Mouse (Mus musculus) cerebellum, adult 11-12 months (tissue): ENCODE measurements around the gene Ly6g5b.

Experiments used
- DNase-seq: peaks from one replicate; pipeline ENCODE4 v3.0.0; 2022

The Ly6g5b gene

DNA sequence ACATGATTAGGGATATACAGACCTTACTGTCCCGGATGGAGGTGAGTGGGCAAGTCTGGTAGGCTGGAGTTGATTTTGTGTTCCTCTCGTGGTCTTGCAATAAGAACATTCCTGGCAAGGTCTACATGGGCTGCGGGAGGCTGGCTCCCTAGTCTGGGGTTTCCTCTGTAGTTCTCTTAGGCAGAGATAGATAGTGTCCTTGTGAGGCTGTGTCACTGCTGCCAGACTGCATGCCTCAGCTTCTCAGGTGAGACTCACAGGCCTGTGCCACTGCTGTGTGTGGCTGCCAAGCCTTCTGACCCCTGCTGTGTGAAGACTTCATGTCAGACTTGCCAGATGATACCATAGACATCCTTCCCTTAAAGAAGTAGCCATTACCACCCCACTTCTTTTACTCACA is 24.0 kb upstream of the Ly6g5b start:
- no peak for DNase-seq

DNA sequence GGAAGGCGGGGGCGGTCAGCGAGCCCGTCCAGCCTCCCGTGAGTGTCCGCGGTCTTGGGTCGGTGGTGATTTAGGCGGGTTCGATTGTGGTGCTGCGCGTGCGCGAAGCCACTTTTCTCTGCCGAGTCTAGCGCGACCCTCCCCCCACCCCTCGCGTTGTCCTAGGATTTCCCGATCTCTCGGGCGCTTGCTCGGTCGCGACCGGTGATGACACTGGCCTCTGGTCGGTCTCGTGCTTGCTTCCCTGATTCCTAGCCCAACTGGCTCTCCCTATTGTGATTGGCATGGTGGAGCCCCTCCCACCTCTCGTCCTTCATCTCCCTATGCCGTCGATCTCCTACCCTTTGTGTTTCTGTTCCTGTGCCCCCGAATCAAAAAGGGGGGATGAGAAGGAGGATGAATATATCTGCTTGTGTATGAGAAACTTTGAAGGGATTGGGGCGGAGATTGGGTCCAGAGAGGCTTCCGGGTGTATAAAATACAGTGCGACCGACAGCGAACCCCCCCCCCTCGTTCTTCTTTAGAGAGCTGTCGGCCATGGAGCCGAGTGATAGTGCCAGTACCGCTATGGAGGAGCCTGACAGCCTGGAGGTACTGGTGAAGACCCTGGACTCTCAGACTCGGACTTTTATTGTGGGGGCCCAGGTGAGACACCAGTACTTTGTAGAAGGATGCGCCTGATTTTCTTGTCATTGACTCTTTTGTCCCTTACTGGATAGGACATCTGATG is 20.5 kb upstream of the Ly6g5b start:
- DNase-seq: no peak

DNA sequence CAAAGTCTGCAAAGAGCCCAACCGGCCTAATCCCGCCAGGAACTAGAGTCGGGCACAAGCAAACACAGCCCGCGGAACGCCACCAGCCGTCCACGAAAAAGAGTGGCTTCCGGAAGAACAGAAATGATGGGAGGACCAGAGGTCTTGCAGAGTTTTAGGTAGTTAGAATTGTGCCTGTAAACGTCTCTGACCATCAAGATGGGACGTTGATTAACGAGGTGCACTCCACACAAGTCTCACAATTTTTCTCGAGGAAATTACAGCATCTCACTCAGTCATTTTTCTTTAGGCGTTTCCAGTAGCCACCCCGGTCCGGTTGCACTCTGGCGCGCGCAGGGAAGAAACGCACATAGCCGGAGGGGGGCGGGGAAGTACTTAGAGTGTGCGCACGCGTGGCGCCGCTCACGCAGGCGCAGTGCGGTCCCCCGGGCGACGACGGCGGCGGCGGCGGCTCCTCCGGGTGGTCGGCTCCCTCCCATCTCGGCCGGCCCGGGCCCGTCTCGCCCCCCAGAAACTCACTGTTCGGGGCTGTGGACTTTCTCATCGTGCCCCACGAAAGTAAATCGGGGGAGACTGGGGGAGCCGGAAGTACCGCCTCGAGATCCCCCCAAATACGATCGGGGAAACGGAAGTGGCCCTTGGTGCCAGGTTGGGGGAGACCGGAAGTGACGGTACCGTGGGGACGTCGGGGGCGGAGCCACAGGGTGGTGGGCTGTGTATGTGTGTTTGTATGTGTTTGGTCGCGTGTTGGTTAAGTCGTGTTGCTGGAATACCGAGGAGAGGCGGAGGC is 19.8 kb upstream of the Ly6g5b start, which contains the start of gene Bag6:
Bag6 (plus strand) TSS at position 378 of the 790 bp plus-strand sequence.
- peak; percentile 94 for DNase-seq

DNA sequence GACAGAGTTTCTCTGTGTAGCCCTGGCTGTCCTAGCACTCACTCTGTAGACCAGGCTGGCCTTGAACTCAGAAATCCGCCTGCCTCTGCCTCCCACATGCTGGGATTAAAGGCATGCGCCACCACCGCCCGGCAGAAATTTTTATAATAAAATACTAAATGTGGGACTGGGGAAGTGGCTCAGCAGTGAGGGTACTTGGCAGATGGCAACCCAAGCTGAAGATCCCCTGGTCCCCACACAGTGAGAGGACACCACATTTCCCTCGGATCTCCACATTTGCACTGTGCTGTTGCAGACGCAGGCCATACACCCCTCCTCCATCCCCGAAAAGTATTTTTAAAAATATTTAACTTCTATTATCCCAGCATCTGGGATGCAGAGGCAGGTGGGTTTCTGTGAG is 18.3 kb upstream of the Ly6g5b start:
- DNase-seq: peak; percentile 54

DNA sequence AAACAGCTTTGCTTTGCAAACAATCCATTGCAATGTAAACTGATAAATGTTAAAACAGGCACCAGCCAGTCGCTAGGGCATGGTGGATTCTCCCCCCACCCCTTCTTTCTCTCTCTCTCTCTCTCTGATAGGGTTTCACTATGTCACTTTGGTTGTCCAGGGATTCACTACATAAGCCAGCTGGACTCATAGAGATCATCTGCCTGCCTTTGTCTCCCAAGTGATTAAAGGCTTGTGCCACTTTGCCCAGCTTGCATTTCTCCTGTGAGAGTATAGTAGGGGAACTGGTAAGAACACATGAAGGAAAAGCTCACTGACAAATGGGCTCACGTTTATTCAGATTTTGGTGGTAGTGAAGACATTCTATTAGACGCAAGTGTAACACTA is 16.9 kb upstream of the Ly6g5b start:
- no peak for DNase-seq

DNA sequence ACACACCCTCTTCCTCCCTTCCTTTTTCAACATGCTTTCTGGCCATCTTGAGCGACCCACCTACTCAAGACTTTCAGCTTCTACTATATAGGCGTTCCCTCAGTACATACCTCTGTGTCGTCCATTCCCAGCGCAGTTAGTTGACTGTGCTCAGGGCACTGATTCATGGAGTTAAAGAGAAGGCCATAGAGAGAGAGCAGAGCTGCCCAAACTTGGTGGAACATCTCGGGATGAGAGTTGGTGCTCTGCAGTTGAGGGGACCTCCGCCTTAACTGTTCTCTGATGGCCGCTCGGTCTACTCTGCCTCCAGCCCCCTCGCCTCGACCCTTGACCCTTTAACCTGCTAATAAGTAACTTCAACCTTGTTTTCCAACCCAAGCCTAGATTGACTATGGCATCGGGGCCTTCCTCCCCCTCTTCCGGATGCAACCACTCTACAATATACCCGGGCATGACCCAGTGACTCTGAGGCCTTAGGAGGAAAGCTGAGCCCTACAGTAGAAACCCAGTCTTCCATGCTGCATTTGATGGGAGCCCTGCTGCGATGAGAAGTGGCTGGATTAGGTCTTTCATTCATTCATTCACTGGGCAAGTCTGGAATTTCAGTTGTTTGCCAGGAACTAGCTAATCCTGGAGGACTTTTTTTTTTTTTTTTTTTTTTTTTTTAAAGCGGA is 16.4 kb upstream of the Ly6g5b start, which contains the start of gene Apom:
Apom (minus strand) TSS at position 551 of the 674 bp plus-strand sequence.
- no peak for DNase-seq

DNA sequence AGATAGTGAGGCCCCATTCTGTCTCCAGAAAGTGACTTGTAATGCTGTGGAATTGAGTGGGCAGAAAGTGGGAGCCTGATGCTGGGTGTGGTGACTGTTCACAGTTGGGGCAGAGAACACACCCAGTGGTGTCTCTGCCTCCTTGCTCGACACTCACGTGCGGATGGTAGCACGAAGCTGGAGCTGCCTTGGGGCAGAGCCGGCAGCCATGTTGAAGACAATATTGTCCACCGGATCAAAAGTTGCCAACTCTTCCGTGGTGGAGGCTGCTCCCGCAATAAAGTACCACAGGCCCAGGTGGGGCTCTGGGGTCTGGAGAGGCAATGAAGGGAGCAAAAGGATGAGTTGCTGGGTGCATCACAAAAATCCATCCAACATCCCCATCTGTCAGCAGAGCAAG is 15.8 kb upstream of the Ly6g5b start:
- no peak for DNase-seq

DNA sequence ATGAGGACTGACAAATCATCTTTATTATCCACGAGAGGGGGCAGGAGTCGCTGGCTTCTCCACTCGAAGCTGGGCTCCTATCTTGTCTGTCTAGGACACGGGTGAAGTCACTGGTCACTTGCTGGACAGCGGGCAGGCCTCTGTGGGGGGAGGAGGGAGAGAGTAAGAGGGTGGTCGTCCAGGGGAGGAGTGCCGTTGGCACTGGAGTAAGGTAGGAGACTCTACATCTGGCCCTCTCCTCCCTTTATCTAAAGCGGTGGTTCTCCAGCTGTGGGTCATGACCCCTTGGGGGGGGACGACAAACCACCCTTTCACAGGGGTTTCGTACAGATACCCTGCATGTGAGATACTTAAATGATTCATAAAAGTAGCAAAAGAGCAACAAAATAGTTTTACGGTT is 13.8 kb upstream of the Ly6g5b start:
- DNase-seq: peak; percentile 47

DNA sequence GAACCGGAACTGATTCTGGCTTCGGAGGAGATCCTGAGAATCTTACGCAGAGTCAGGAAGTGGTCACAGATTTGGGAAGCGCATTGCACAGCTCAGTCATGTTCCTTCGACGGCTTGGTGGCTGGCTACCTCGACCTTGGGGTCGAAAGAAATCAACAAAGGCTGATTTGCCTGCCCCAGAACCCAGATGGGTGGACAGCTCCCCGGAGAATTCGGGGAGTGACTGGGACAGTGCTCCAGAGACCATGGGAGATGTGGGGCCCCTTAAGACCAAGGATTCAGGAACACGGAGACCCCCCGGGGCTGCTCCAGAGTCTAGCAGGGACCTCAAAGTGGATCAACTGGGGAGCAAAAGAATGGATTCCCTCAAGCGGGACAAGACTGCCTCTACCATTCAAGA is 11.8 kb upstream of the Ly6g5b start:
- DNase-seq: peak; percentile 41

DNA sequence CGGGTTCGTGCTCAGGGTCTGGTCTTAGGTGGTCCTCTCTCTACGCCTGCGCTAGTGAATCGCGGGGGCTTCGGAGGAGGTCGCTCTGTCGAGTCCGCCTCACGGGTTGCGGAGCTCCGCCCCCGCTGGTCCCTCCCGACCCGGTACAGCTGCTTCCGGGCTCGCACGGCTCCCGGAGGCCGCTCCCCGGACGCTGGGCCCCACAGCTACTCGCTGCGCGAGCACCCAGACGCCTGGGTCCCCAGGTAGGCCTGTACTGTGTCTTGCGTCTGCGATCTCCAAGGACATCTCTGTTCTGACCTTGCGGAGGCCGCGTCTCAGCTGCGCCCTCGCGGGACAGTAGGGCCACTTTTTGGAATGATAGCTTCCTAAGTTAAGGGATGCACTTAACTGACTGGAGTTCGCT is 11.0 kb upstream of the Ly6g5b start, which contains the start of gene D17H6S53E:
D17H6S53E (plus strand) TSS at position 168 of the 406 bp plus-strand sequence.
- DNase-seq: peak; percentile 73

DNA sequence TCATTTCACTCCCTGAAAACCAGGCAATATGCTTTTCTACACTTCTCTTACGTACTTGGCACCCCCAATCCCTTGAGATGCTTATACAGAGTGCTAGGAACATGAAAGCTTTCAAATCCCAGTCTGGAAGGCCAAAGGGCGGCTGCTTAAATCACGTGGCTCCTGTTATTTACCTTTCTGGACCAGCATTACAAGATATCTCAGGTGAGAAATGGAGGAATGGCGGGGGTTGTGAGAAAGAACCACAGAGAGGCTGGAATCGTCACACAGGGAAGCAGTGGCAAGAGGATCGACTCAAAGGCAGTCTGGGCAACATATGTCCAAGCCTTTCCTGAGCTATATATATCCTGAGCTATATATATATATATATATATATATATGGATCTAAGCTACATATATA is 10.3 kb upstream of the Ly6g5b start:
- DNase-seq: no peak

DNA sequence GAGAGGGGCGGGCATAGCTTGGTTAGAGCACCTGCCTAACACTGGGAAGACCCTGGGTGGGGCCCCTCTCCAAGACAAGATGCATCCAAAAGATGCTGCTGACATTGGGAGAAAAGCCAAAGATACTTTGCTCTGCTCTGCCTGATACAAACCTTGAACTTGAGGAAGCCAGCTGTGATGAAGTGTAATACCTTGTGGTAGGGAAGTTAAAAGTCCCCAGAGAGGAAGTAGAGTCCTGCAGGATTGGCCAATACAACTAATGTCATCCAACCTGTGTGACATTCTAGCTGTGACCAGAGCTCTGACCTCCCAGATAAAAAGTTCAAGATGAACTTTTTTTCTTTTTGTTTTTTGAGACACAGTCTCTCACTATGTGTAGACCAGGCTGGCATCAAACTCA is 9.9 kb upstream of the Ly6g5b start:
- peak; percentile 46 for DNase-seq

DNA sequence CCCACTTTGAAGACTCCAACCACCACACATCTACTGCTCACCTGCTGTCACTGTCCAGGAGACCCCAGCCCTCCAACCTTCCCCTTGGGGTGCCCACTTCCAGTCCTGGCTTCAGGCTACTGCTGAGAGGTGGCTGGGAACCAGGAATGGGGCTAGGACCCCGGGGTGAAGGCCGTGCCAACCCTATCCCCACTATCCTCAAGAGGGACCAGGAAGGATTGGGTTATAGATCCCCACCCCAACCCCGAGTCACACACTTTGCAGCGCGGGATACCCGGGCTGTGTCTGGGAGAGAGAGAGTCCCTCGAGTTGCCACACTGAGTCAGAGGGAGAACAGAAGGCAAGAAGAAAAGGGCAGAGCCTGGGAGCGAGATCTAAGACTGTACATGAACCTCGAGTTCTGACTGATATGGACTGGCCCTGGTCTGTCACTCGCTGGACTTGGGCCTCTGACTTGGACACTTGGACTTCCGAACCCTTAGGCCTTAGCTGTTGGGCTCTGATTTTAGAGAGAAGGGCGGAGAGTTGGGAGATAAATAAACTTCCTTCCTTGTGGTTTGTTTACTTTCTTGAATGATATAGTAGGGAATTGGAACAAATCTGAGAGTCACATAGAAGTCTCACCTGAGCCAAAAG is 9.2 kb upstream of the Ly6g5b start:
- peak; percentile 53 for DNase-seq

DNA sequence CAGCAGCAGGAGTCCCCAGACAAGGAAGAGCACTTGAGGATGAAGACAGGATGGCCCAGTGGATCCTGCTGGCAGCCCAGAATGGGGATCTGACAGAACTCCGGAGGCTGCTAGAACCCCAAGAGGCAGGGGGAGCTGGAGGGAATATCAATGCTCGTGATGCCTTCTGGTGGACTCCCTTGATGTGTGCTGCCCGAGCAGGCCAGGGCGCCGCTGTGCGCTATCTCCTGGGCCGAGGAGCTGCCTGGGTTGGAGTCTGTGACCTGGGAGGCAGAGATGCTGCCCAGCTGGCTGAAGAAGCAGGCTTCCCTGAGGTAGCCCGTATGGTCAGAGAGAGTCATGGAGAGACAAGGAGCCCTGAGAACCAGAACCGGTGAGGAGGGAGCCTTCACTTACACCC is 8.1 kb upstream of the Ly6g5b start:
- DNase-seq: peak; percentile 39

DNA sequence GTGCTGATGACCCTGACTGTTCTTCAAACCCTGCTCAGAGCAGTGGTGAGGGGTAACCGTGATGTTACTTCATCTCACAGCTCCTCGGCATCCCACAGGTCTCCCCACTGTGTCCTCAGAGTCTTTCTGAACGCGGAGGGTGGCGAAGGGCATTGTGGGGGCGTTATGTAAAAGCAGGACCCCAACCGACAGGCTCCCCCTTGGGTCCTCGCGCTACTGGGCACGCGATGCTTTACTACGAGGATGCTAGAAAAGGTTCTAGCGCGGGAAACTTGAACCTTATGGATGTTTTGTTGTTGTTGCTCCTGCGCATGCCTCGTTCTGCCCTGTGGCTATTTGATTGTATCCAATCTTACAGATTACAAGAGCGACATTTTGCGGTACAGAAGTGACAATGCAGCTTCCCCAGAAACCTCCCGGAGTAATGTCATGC is 6.7 kb upstream of the Ly6g5b start, which contains the start of gene Csnk2b:
Csnk2b (minus strand) TSS at position 183 of the 433 bp plus-strand sequence.
- DNase-seq: peak; percentile 83

DNA sequence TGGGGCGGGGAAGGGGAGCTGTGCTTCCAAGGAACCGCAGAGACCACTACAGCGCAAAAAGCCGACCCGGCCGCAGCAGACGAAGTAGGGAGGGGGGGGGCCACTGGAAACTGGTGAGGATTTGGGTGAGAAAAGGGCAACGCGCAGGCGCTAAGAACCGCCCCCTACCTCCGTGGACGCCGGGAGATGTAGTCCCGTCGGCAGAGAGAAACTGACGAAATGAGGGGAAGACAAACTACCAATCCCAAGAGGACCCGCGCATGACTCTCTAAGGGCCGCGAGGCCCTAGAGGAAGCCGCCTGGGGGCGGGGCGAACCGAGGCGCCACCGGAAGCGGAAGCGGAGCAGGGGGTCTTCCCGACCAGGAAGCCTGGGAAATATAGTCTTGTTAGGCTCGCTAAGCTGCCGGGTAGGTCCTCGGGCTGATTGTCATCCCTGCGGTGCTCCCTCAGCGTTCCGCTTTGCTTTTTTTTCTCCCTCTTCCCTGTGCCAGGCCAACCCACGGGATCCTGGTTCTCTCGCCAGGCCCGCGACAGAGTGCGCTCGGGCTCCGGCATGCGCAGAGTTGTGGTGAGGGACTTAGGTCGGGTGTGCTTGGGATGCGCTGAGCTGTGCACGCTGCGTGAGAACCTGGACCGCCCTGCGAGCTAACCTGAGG is 6.0 kb upstream of the Ly6g5b start, which contains the start of gene Gpank1:
Gpank1 (plus strand) TSS at position 313 of the 657 bp plus-strand sequence.
- peak; percentile 99 for DNase-seq

DNA sequence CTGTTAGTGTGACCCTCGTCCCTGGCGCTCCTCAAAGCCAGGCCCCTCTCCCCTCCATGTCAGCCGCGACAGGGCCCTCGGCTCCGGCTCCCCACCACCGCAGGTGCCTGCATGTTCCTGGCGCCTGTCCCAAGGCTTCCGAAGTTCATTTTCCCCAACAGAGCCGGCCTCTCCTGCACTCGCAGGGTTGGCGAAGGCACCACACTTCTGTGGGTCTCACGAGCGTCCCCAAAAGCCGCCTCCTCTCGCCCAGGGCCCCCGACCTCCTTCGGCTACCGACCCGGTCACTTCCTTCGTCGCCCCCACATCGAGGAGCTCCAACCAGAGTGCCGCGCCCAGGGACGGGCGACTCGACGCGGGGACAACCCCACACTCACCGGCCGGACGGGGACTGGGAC is 5.5 kb upstream of the Ly6g5b start:
- peak; percentile 81 for DNase-seq

DNA sequence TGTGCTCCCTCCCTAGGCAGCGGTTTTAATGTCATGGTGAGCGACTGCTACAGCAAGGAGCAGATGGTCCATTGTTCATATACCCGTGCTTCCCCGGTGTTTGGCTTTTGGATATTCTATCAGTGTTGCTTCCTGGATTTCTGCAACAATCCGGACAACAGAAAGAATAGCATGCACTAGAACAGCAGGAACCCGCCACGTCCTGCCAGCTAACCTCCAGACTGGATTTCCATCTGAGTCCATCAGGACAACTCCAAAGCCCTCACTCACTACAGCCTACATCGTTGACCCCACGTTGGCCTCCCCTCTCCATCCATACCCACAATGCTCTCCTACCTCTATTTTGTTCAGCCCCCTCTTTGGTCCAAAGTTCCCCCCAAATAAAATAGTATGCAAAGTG is 3.5 kb downstream of the Ly6g5b start:
- no peak for DNase-seq

DNA sequence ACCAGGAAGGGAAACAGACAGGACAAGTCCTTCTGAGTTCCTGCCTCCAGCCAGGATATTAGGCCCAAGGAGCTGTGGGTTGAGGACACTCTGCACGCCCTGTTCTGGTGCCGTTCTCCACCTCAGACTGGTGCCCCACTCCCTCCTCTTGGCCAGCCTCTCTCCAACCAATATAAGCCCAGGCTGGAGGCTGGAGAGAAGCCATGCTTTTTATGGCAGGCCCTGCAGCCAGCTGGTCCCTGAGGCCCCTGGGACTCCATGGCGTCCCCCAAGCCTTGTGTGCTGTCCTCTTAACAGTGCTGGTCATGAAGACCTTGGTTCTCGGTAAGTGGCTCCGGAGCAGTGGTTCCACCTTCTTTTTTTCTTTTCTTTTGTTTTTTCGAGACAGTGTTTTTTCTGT is 7.1 kb downstream of the Ly6g5b start, which contains the start of gene Ly6g5c:
Ly6g5c (plus strand) TSS at position 183 of the 400 bp plus-strand sequence.
- DNase-seq: peak; percentile 82

DNA sequence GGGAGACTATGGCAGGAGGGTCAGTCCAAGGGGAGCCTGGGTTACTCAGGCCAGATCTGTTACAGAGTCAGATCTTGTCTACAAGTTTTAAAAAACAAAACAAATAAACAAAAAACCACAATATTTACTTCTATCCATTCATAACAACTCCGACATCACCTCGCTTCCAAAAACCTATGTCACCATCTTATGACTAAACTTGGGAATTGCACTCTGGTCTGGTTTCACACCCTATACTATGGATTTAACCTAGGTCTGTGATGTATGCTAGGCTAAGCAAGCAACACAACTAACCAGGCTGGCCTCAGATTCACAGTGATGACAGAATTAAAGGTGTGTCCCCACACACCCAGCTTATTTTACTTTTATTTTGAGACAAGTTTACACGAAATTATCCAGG is 8.7 kb downstream of the Ly6g5b start:
- no peak for DNase-seq

DNA sequence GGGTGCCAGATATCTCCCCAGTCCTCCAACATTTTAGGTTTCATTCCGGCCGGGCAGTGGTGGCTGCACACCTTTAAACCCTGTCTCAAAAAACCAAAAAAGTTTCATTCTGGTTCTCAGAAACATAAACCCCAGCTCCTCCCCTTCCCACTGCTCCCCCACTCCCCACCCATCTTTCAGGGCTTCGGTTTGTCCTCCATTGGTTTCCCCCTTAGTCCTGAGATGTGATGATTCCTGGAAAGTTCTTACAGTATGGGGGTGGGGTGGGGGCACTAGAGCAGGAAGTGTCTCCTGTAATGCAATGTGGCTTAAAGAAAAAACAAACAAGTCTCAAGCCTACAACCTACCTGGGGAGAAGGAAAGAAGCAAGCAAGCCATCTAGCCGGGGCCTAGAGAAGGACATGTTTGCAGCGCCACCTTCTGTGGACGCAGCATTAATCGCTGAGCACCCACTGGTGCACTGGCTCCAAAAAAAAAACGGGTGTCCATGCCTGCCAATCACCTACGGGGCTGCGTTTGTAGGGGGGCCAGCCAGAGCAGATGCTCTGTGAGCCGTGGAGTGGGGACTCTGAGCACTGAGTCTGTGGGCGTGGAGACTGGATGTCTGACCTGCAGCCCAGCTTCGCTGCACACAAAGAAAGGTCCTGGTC is 9.4 kb downstream of the Ly6g5b start:
- peak; percentile 78 for DNase-seq

DNA sequence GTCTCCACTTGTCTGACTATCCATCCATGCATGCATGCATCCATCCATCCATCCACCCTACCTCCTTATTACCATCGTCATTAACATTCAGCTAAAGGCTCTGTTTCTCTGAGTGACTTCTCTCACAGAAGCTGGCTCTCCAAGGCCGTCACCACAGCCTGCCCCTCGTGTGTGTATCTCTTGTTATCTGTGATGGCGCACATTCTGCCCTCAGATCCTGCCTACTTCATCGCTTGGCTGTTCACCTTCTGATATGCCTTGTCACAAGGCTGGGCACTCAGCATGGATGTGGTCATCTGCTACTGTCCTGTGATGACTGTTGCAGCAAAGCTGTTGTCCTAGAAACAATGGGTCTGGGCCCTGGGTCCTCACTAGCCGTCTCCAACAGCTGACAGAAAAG is 10.5 kb downstream of the Ly6g5b start:
- DNase-seq: no peak
